Mouse (Mus musculus): Measurements from ENCODE around the gene Lrrc37a. TPM values are rescaled to one million over a fixed set of nuclear protein-coding genes. Genes with fewer than 3 reads are reported as not detected.
A peak's percentile ranks its signal among the peaks of the same experiment; 100 is the strongest.
"Not testable (repeated sequence)": the region's sequence is repeated elsewhere in the genome, so short reads cannot be mapped to it uniquely, and the experiment has no call there.

Gene Lrrc37a
- polyA plus RNA-seq, 1 experiment from 2014 or later = not detected

- no peaks in the 10 kb centered on the region for H3K27me3 ChIP-seq
- peak within 1 kb of the TSS; percentile 90 for H3K4me3 ChIP-seq
- no peaks in the 10 kb centered on the region for H3K9me3 ChIP-seq
- H3K36me3 ChIP-seq = no peaks in the 10 kb centered on the region
- H3K9ac ChIP-seq = peak within 1 kb of the TSS; percentile 85
- under 1% methylated on average over 66 of the region's 67 CpGs for WGBS
- H3K27ac ChIP-seq = no peak within 1 kb of the TSS
- ATAC-seq (ENCODE audit: low FRiP score, low read depth) = peak; percentile 97
- peaks cover 15% of the 10 kb centered on the region for H3K4me1 ChIP-seq
- peak within 1 kb of the TSS; percentile 93 for H3K4me2 ChIP-seq (replicated peaks)
These were observed 92.1 kb downstream of the Lrrc37a start, which contains the start of gene Plekhm1 for GRCm38 (mm10) chr11:103411981-103412949. TSS of gene Plekhm1 (minus strand) at chr11:103412687.

GRCm38 (mm10) chr11:103411301-103411700, 93.1 kb downstream of the Lrrc37a start:
- H3K27ac ChIP-seq = no peak overlapping the region
- 70% methylated on average over 1 of the region's 1 CpGs for WGBS
- peak overlapping the region; percentile 90; the same call in 1 of the 2 replicates for H3K4me3 ChIP-seq

GRCm38 (mm10) chr11:103408880-103409279, 95.5 kb downstream of the Lrrc37a start:
- H3K4me1 ChIP-seq = peaks cover 15% of the 10 kb centered on the region
- no peaks in the 10 kb centered on the region for H3K27me3 ChIP-seq
- no peak overlapping the region for H3K4me3 ChIP-seq
- WGBS = 92% methylated on average over 13 of the region's 13 CpGs
- H3K9me3 ChIP-seq = no peaks in the 10 kb centered on the region
- no peak overlapping the region for H3K27ac ChIP-seq
- peaks cover 9% of the 10 kb centered on the region for H3K36me3 ChIP-seq
- no peak overlapping the region for H3K4me2 ChIP-seq (replicated peaks)
- no peak overlapping the region for H3K9ac ChIP-seq
- ATAC-seq (ENCODE audit: low FRiP score, low read depth) = no peak

More at GRCm38 (mm10) chr11:103411301-103411700, 93.1 kb downstream of the Lrrc37a start:
- Histone ChIP-seq H3K9ac (no peak overlapping the region), H3K4me1 (peaks cover 15% of the 10 kb centered on the region), H3K27me3 (no peaks in the 10 kb centered on the region), H3K36me3 (0 out of 2 replicates have a peak, but pooled peaks cover 4% of the 10 kb centered on the region), H3K9me3 (no peaks in the 10 kb centered on the region), H3K4me2 (replicated peaks) (peak overlapping the region; percentile 93)
- ATAC-seq (ENCODE audit: low FRiP score, low read depth) = no peak

- not testable (repeated sequence) for H3K27ac ChIP-seq; H3K27me3 ChIP-seq; H3K4me2 ChIP-seq (replicated peaks); H3K4me1 ChIP-seq; ATAC-seq (ENCODE audit: low FRiP score, low read depth); H3K9me3 ChIP-seq; H3K9ac ChIP-seq; H3K4me3 ChIP-seq
- peaks cover 19% of the 10 kb centered on the region for H3K36me3 ChIP-seq
- 63% methylated on average over 5 of the region's 5 CpGs for WGBS
These were observed 97.3 kb downstream of the Lrrc37a start for GRCm38 (mm10) chr11:103407136-103407535.

- 69% methylated on average over 7 of the region's 7 CpGs for WGBS
- H3K36me3 ChIP-seq = peaks cover 23% of the 10 kb centered on the region
- no peak overlapping the region for H3K9ac ChIP-seq
- no peaks in the 10 kb centered on the region for H3K27me3 ChIP-seq
- no peak for ATAC-seq (ENCODE audit: low FRiP score, low read depth)
- H3K9me3 ChIP-seq = no peaks in the 10 kb centered on the region
- no peak overlapping the region for H3K27ac ChIP-seq
- no peak overlapping the region for H3K4me2 ChIP-seq (replicated peaks)
- H3K4me3 ChIP-seq = no peak overlapping the region
- peaks cover 4% of the 10 kb centered on the region; the same call in 1 of the 2 replicates for H3K4me1 ChIP-seq
These were observed 97.8 kb downstream of the Lrrc37a start for GRCm38 (mm10) chr11:103406551-103406950.

GRCm38 (mm10) chr11:103405814-103406213, 98.6 kb downstream of the Lrrc37a start:
- Histone ChIP-seq H3K27ac (no peak overlapping the region), H3K9ac (no peak overlapping the region), H3K27me3 (no peaks in the 10 kb centered on the region), H3K4me3 (no peak overlapping the region), H3K4me2 (replicated peaks) (no peak overlapping the region), H3K9me3 (no peaks in the 10 kb centered on the region), H3K36me3 (peaks cover 25% of the 10 kb centered on the region), H3K4me1 (no peaks in the 10 kb centered on the region)
- 93% methylated on average over 1 of the region's 1 CpGs for WGBS
- ATAC-seq (ENCODE audit: low FRiP score, low read depth) = no peak

GRCm38 (mm10) chr11:103404618-103405017, 99.8 kb downstream of the Lrrc37a start:
- Histone ChIP-seq H3K9me3 (no peaks in the 10 kb centered on the region), H3K4me1 (no peaks in the 10 kb centered on the region), H3K9ac (no peak overlapping the region), H3K27ac (no peak overlapping the region), H3K4me2 (replicated peaks) (no peak overlapping the region), H3K36me3 (peaks cover 26% of the 10 kb centered on the region), H3K27me3 (no peaks in the 10 kb centered on the region), H3K4me3 (no peak overlapping the region)
- ATAC-seq (ENCODE audit: low FRiP score, low read depth) = no peak

- Histone ChIP-seq H3K27ac (no peak overlapping the region), H3K9me3 (no peaks in the 10 kb centered on the region), H3K27me3 (no peaks in the 10 kb centered on the region), H3K4me1 (no peaks in the 10 kb centered on the region), H3K9ac (no peak overlapping the region), H3K36me3 (peaks cover 28% of the 10 kb centered on the region), H3K4me3 (no peak overlapping the region), H3K4me2 (replicated peaks) (no peak overlapping the region)
- no peak for ATAC-seq (ENCODE audit: low FRiP score, low read depth)
- 62% methylated on average over 4 of the region's 4 CpGs for WGBS
These were observed 100.6 kb downstream of the Lrrc37a start for GRCm38 (mm10) chr11:103403776-103404175.

- no peaks in the 10 kb centered on the region for H3K4me1 ChIP-seq
- H3K9ac ChIP-seq = no peak overlapping the region
- peaks cover 28% of the 10 kb centered on the region for H3K36me3 ChIP-seq
- H3K27me3 ChIP-seq = no peaks in the 10 kb centered on the region
- H3K27ac ChIP-seq = no peak overlapping the region
- no peak overlapping the region for H3K4me2 ChIP-seq (replicated peaks)
- H3K9me3 ChIP-seq = no peaks in the 10 kb centered on the region
- no peak overlapping the region for H3K4me3 ChIP-seq
- 89% methylated on average over 5 of the region's 5 CpGs for WGBS
- no peak for ATAC-seq (ENCODE audit: low FRiP score, low read depth)
These were observed 101.7 kb downstream of the Lrrc37a start for GRCm38 (mm10) chr11:103402738-103403137.

- Histone ChIP-seq H3K9ac (no peak overlapping the region), H3K4me1 (no peaks in the 10 kb centered on the region), H3K9me3 (no peaks in the 10 kb centered on the region), H3K36me3 (peaks cover 28% of the 10 kb centered on the region), H3K27me3 (no peaks in the 10 kb centered on the region), H3K4me2 (replicated peaks) (no peak overlapping the region), H3K27ac (no peak overlapping the region), H3K4me3 (no peak overlapping the region)
- WGBS = 61% methylated on average over 2 of the region's 2 CpGs
- ATAC-seq (ENCODE audit: low FRiP score, low read depth) = no peak
These were observed 102.2 kb downstream of the Lrrc37a start for GRCm38 (mm10) chr11:103402198-103402597.

Measured in limb, embryonic 13.5 days (tissue).